15 mouse cellular contexts compared by ENCODE assay signal in the genomic region with DNA sequence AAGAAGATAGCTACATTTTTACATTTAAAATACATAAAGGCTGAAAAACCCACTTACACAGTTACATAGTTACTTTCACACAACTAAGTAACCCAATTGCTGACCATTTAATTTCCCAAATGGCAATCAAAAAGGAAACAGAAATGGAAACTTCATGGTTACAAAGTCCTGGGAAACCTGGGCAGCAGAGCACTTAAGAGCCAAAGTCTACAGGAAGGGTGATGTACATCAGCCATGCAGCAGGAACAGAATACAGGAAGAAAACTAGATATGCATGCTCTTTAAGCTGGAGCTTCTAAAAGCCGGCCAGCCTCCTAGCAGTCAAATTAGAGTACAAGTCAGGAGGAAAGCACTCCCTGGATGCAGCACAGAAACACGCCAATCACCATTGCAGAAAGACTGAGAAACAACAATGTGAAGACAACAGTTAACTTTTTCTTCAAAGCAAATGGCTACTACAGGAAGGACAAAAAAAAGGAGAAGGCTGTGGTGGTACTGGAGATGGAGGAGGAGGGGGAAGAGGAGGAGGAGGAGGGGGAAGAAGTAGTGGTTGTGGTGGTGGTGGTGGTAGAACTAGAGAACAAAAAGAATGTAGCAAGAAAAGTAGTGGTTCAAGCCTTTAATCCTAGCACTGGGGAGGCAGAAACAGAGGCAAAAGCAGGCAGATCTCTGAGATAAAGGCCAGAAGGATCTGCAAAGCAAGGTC. TPM values are rescaled to one million over a fixed set of nuclear protein-coding genes. Genes with fewer than 3 reads are reported as not detected.
DNase-seq lines count a peak whose midpoint lies in the region; ATAC-seq and TF ChIP-seq lines count a peak whose summit lies in the region.
"Had no signal": no experiment of that assay in that cellular context is flagged by ENCODE, and none has a peak within 500 bp of the region (broad histone marks: within the 10 kb centered on the region; RNA-seq: fewer than 3 reads in every experiment).

No protein-coding gene starts in this region.

- no peak overlapping the region for H3K4me3 ChIP-seq in liver, embryonic 12.5 days
- H3K4me3 ChIP-seq in small intestine, adult 2 months (ENCODE audit: low read depth, low read length) = no peak overlapping the region
- H3K4me3 ChIP-seq: embryonic facial prominence, embryonic 12.5 days; hindbrain, embryonic 15.5 days; neural tube, embryonic 13.5 days had no signal

- no peaks in the 10 kb centered on the region for H3K27me3 ChIP-seq in liver, embryonic 12.5 days (replicated peaks)
- no peaks in the 10 kb centered on the region for H3K27me3 ChIP-seq in small intestine, adult 2 months (ENCODE audit: control insufficient read depth, insufficient read depth, low read length)
- H3K27me3 ChIP-seq: embryonic facial prominence, embryonic 12.5 days; hindbrain, embryonic 15.5 days; neural tube, embryonic 13.5 days had no signal

- TF ChIP-seq CTCF in small intestine, adult 2 months (IDR thresholded peaks at IDR 0.05; ENCODE audit: extremely low read depth, insufficient read length, insufficient replicate concordance, low read depth, low read length) = no peak

- no peaks in the 10 kb centered on the region for H3K9me3 ChIP-seq in liver, embryonic 12.5 days (replicated peaks)
- H3K9me3 ChIP-seq: embryonic facial prominence, embryonic 12.5 days; hindbrain, embryonic 15.5 days; neural tube, embryonic 13.5 days had no signal

- ATAC-seq in granulocyte monocyte progenitor cell, adult 5-6 weeks (replicated peaks; ENCODE audit: poor library complexity, severe bottlenecking) = peak; percentile 65
- no peak for ATAC-seq in liver, embryonic 12.5 days

- WGBS in liver, embryonic 12.5 days (ENCODE audit: insufficient replicate concordance) = 41% methylated on average over 2 of the region's 2 CpGs
- 14% methylated on average over 2 of the region's 2 CpGs for whole genome bisulfite sequencing in small intestine, adult 2 months

- peaks cover 21% of the 10 kb centered on the region for H3K36me3 ChIP-seq in liver, embryonic 12.5 days
- peaks cover 8% of the 10 kb centered on the region for H3K36me3 ChIP-seq in small intestine, adult 2 months (ENCODE audit: control insufficient read depth, insufficient read depth, low read length)

- no peak for TF ChIP-seq POLR2A in small intestine, adult 2 months (IDR thresholded peaks at IDR 0.05; ENCODE audit: low read depth, low read length)

- H3K4me1 ChIP-seq in liver, embryonic 12.5 days = peaks cover 77% of the 10 kb centered on the region
- peaks cover 20% of the 10 kb centered on the region; the same call in 1 of the 2 replicates for H3K4me1 ChIP-seq in small intestine, adult 2 months (ENCODE audit: control insufficient read depth, insufficient read depth, insufficient read length, low read length)
- H3K4me1 ChIP-seq: hindbrain, embryonic 15.5 days had no signal

- H3K9ac ChIP-seq in liver, embryonic 12.5 days = no peak overlapping the region
- H3K9ac ChIP-seq: embryonic facial prominence, embryonic 12.5 days; hindbrain, embryonic 15.5 days; neural tube, embryonic 13.5 days had no signal

- no peak overlapping the region for H3K4me2 ChIP-seq in liver, embryonic 12.5 days
- H3K4me2 ChIP-seq: embryonic facial prominence, embryonic 12.5 days; hindbrain, embryonic 15.5 days; neural tube, embryonic 13.5 days had no signal

- H3K27ac ChIP-seq in liver, embryonic 12.5 days = peak overlapping the region; percentile 39
- peak overlapping the region; percentile 52 for H3K27ac ChIP-seq in small intestine, adult 2 months (ENCODE audit: insufficient read depth, low read depth, low read length)
- H3K27ac ChIP-seq: embryonic facial prominence, embryonic 12.5 days; hindbrain, embryonic 15.5 days; kidney, postnatal 0 days; neural tube, embryonic 13.5 days had no signal

- peak; percentile 34 for DNase-seq in kidney, adult 9 months
- DNase-seq in kidney, postnatal 4 days = no peak
- no peak for DNase-seq in layer of hippocampus, postnatal 10 days (ENCODE audit: low spot score in 2 of 2)
- no peak for DNase-seq in lung, postnatal 25 days (ENCODE audit: low spot score)
- DNase-seq: cerebellum, postnatal 14 days; gastrocnemius, postnatal 36 days; lung, adult 2 months; right cerebral cortex, postnatal 4 days had no signal

RNA-seq across cellular contexts. Expression of gene Map2k4, which starts 11.0 kb away (rescaled TPM):
- total RNA-seq in granulocyte monocyte progenitor cell, adult 5-6 weeks (2014; fragmentation: Nextera tagmentation) = 44.3 and 50.8 TPM in 2 replicates
- total RNA-seq in granulocyte monocyte progenitor cell, adult 5-6 weeks (2017) = 31.2 and 31.4 TPM in 2 replicates
- 43.6 and 44.3 TPM in 2 replicates for polyA plus RNA-seq in liver, embryonic 12.5 days (2016; fragmentation: Nextera tagmentation; extraction: Ambion mirVana)
- 5.6 and 13.6 TPM in 2 replicates for polyA plus RNA-seq in small intestine, adult 2 months (2012; rRNA removed)
- 100 to 1,000 TPM; 210 to 233 TPM for total RNA-seq in layer of hippocampus, postnatal 10 days (2021)

RNA-seq across cellular contexts. Expression of gene Zkscan6, which starts 29.9 kb away (rescaled TPM):
- 10.7 and 11.4 TPM in 2 replicates for total RNA-seq in granulocyte monocyte progenitor cell, adult 5-6 weeks (2014; fragmentation: Nextera tagmentation)
- 11.4 and 20.8 TPM in 2 replicates for total RNA-seq in granulocyte monocyte progenitor cell, adult 5-6 weeks (2017)
- 7.5 and 8.9 TPM in 2 replicates for polyA plus RNA-seq in liver, embryonic 12.5 days (2016; fragmentation: Nextera tagmentation; extraction: Ambion mirVana)
- 1.7 and 2.1 TPM in 2 replicates for polyA plus RNA-seq in small intestine, adult 2 months (2012; rRNA removed)
- total RNA-seq in layer of hippocampus, postnatal 10 days (2021) = 10 to 100 TPM; 11.6 to 14.1 TPM

Comparison
In these comparisons a context has a peak if more than half of its experiments do, and no peak if none do; other contexts are left out.
1. RNA of gene Map2k4, which starts 11.0 kb away (total RNA-seq): 210 to 233 TPM in layer of hippocampus, postnatal 10 days; 31.2 to 50.8 TPM in granulocyte monocyte progenitor cell, adult 5-6 weeks; every median in the first group is over 4 times any median in the second.